Mouse (Mus musculus): ENCODE data around the gene Tmem139.

GRCm38 (mm10) chr6:42227240-42228101 is 34.3 kb upstream of the Tmem139 start:
- no peak for TF ChIP-seq POLR2A (IDR thresholded peaks at IDR 0.05; ENCODE audit: low read depth, low read length)
- no peak for TF ChIP-seq CTCF (IDR thresholded peaks at IDR 0.05; ENCODE audit: borderline replicate concordance, insufficient read depth, low read length)

Measured in embryonic fibroblast, embryonic 13.5 days (primary cell).